ENCODE assay signal across 15 mouse cellular contexts in the genomic region with DNA sequence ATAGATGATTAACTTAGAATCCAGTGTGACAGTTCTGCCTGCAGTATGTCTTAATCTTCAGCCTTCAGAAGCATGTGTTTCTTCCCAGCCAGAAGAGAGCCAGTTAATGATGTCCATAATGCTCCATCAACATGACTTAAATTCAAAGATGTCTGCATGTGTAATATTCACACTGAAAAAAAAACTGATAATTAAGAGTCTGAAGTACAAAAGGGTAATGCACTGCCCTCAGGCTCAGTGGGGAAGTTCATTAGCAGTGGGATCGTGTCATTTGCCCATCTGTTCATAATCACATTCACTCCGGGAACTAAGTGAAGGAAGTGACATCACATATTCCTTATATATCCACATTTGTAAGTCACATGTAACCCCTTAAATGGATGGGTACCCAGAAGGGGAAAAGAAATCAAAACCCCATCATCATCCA.
DNase-seq lines count a peak whose midpoint lies in the region; ATAC-seq lines count a peak whose summit lies in the region.
"Had no signal": no experiment of that assay in that cellular context is flagged by ENCODE, and none has a peak within 500 bp of the region (broad histone marks: within the 10 kb centered on the region; RNA-seq: fewer than 3 reads in every experiment).

No protein-coding gene starts in this region.

- peak; percentile 88 for ATAC-seq in hindbrain, embryonic 11.5 days (ENCODE audit: low FRiP score)
- ATAC-seq in forebrain, embryonic 12.5 days (ENCODE audit: low FRiP score), result peak; percentile 87
- ATAC-seq in hindbrain, embryonic 15.5 days (ENCODE audit: low FRiP score, low read depth), result peak; percentile 81
- ATAC-seq in neural tube, embryonic 14.5 days (ENCODE audit: low read depth), result peak; percentile 70; the same call in 1 of the 2 replicates
- ATAC-seq in frontal cortex, adult (ENCODE audit: low TSS enrichment), result no peak

- WGBS in hindbrain, embryonic 11.5 days, result 43% methylated on average over 2 of the region's 2 CpGs
- 59% methylated on average over 2 of the region's 2 CpGs for WGBS in hindbrain, embryonic 10.5 days
- 17% methylated on average over 2 of the region's 2 CpGs for WGBS in forebrain, embryonic 12.5 days
- 28% methylated on average over 2 of the region's 2 CpGs for WGBS in hindbrain, embryonic 15.5 days
- WGBS in neural tube, embryonic 14.5 days, result 23% methylated on average over 2 of the region's 2 CpGs

- no peaks in the 10 kb centered on the region for H3K4me1 ChIP-seq in hindbrain, embryonic 11.5 days (replicated peaks; ENCODE audit: control insufficient read depth, insufficient read depth, low read length)
- H3K4me1 ChIP-seq in hindbrain, embryonic 10.5 days (replicated peaks), result no peaks in the 10 kb centered on the region
- peaks cover 3% of the 10 kb centered on the region; the same call in 1 of the 2 replicates for H3K4me1 ChIP-seq in forebrain, embryonic 12.5 days
- no peaks in the 10 kb centered on the region; the same call in 1 of the 2 replicates for H3K4me1 ChIP-seq in hindbrain, embryonic 15.5 days (replicated peaks)
- H3K4me1 ChIP-seq in neural tube, embryonic 14.5 days (ENCODE audit: control insufficient read depth, insufficient read depth, low read length), result no peaks in the 10 kb centered on the region
- H3K4me1 ChIP-seq: limb, embryonic 15.5 days had no signal

- no peak overlapping the region for H3K4me3 ChIP-seq in hindbrain, embryonic 11.5 days (ENCODE audit: low read depth, low read length)
- H3K4me3 ChIP-seq in hindbrain, embryonic 10.5 days, result no peak overlapping the region
- no peak overlapping the region for H3K4me3 ChIP-seq in forebrain, embryonic 12.5 days (replicated peaks)
- H3K4me3 ChIP-seq in hindbrain, embryonic 15.5 days, result no peak overlapping the region
- no peak overlapping the region for H3K4me3 ChIP-seq in neural tube, embryonic 14.5 days (ENCODE audit: low read depth, low read length)
- H3K4me3 ChIP-seq: erythroblast, embryonic 14.5 days; limb, embryonic 15.5 days had no signal

- H3K9me3 ChIP-seq in hindbrain, embryonic 11.5 days (ENCODE audit: control insufficient read depth, low read length), result no peaks in the 10 kb centered on the region
- no peaks in the 10 kb centered on the region for H3K9me3 ChIP-seq in hindbrain, embryonic 10.5 days
- no peaks in the 10 kb centered on the region for H3K9me3 ChIP-seq in forebrain, embryonic 12.5 days
- no peaks in the 10 kb centered on the region for H3K9me3 ChIP-seq in hindbrain, embryonic 15.5 days
- H3K9me3 ChIP-seq in neural tube, embryonic 14.5 days (ENCODE audit: control insufficient read depth, low read length), result no peaks in the 10 kb centered on the region
- H3K9me3 ChIP-seq: limb, embryonic 15.5 days had no signal

- H3K4me2 ChIP-seq in hindbrain, embryonic 11.5 days (replicated peaks; ENCODE audit: low read depth, low read length), result no peak overlapping the region
- no peak overlapping the region for H3K4me2 ChIP-seq in forebrain, embryonic 12.5 days
- H3K4me2 ChIP-seq in hindbrain, embryonic 15.5 days, result no peak overlapping the region
- H3K4me2 ChIP-seq in neural tube, embryonic 14.5 days (ENCODE audit: low read depth, low read length), result no peak overlapping the region
- H3K4me2 ChIP-seq: limb, embryonic 15.5 days had no signal

- no peak overlapping the region for H3K9ac ChIP-seq in hindbrain, embryonic 11.5 days (ENCODE audit: low read depth, low read length)
- no peak overlapping the region for H3K9ac ChIP-seq in forebrain, embryonic 12.5 days
- no peak overlapping the region for H3K9ac ChIP-seq in hindbrain, embryonic 15.5 days
- H3K9ac ChIP-seq in neural tube, embryonic 14.5 days (replicated peaks; ENCODE audit: low read depth, low read length), result no peak overlapping the region
- H3K9ac ChIP-seq: limb, embryonic 15.5 days had no signal

- no peak overlapping the region for H3K27ac ChIP-seq in hindbrain, embryonic 11.5 days (ENCODE audit: low read depth, low read length)
- no peak overlapping the region for H3K27ac ChIP-seq in hindbrain, embryonic 10.5 days
- H3K27ac ChIP-seq in forebrain, embryonic 12.5 days, result 0 out of 2 replicates have a peak overlapping the region, but pooled peaks have one; percentile 16
- H3K27ac ChIP-seq in hindbrain, embryonic 15.5 days (replicated peaks), result 0 out of 2 replicates have a peak overlapping the region, but pooled peaks have one; percentile 0
- no peak overlapping the region for H3K27ac ChIP-seq in neural tube, embryonic 14.5 days (ENCODE audit: low read depth, low read length)
- H3K27ac ChIP-seq: limb, embryonic 15.5 days had no signal

- H3K27me3 ChIP-seq in hindbrain, embryonic 11.5 days (ENCODE audit: control insufficient read depth, insufficient read depth, low read length), result no peaks in the 10 kb centered on the region
- no peaks in the 10 kb centered on the region for H3K27me3 ChIP-seq in hindbrain, embryonic 10.5 days (ENCODE audit: insufficient read depth, poor library complexity, severe bottlenecking)
- H3K27me3 ChIP-seq in forebrain, embryonic 12.5 days, result no peaks in the 10 kb centered on the region
- no peaks in the 10 kb centered on the region for H3K27me3 ChIP-seq in hindbrain, embryonic 15.5 days
- H3K27me3 ChIP-seq in neural tube, embryonic 14.5 days (ENCODE audit: control insufficient read depth, insufficient read depth, low read length), result no peaks in the 10 kb centered on the region
- H3K27me3 ChIP-seq: limb, embryonic 15.5 days had no signal

- DNase-seq in hindbrain, embryonic 11.5 days (ENCODE audit: low spot score), result peak; percentile 24
- no peak for DNase-seq in hindbrain, embryonic 10.5 days (ENCODE audit: low spot score)
- DNase-seq in kidney, adult 9 months, result no peak
- DNase-seq in kidney, adult 8-10 months, result no peak
- DNase-seq: adrenal gland, postnatal 10 days; B cell, adult 2 months; cerebellum, postnatal 36 days; kidney, adult 11 months; lung, adult 2 months had no signal

- H3K36me3 ChIP-seq in hindbrain, embryonic 11.5 days (ENCODE audit: control insufficient read depth, insufficient read depth, low read length), result no peaks in the 10 kb centered on the region
- H3K36me3 ChIP-seq in hindbrain, embryonic 10.5 days, result no peaks in the 10 kb centered on the region
- H3K36me3 ChIP-seq in forebrain, embryonic 12.5 days (replicated peaks), result no peaks in the 10 kb centered on the region
- H3K36me3 ChIP-seq in hindbrain, embryonic 15.5 days, result no peaks in the 10 kb centered on the region
- H3K36me3 ChIP-seq in neural tube, embryonic 14.5 days (ENCODE audit: control insufficient read depth, insufficient read depth, low read length), result no peaks in the 10 kb centered on the region
- H3K36me3 ChIP-seq: limb, embryonic 15.5 days had no signal

Comparison
In these comparisons a context has a peak if more than half of its experiments do, and no peak if none do; other contexts are left out.
1. H3K27ac ChIP-seq: peak in forebrain, embryonic 12.5 days (single experiment) and hindbrain, embryonic 15.5 days (single experiment); none in hindbrain, embryonic 11.5 days (single experiment), hindbrain, embryonic 10.5 days (single experiment) and neural tube, embryonic 14.5 days (single experiment).